Mouse (Mus musculus) inflammation-experienced regulatory T-cells (primary cell): ENCODE data around the gene Msl2. TPM values are rescaled to one million over a fixed set of nuclear protein-coding genes. Genes with fewer than 3 reads are reported as not detected.

Experiments used
- polyA plus RNA-seq, 2 experiments: library from polyadenylated mRNA; unstranded; fragments of 100-300 nt; shearing (Covaris generic); gene quantifications; one replicate each; pipeline ENCODE4 v1.2.1; 2017

Gene Msl2
- polyA plus RNA-seq = 10 to 100 TPM; 61.7 to 68.0 TPM

GRCm38 (mm10) chr9:101073987-101074331, at the start of gene Msl2:
Gene Msl2 (plus strand): TSS chr9:101074101.

GRCm38 (mm10) chr9:101034448-101035098, 39.3 kb upstream of the Msl2 start, which contains the start of gene Pccb:
Gene Pccb (minus strand): TSS chr9:101034898.

Other genes starting within 250 kb of the Msl2 start
- gene Pccb, start 39.2 kb upstream of the Msl2 start, polyA plus RNA-seq = 1 to 10 TPM; 4.4 to 4.8 TPM
- 1 to 10 TPM; 1.5 to 6.5 TPM for gene Ppp2r3a, start 177.7 kb downstream of the Msl2 start, polyA plus RNA-seq